Mouse (Mus musculus): Measurements from ENCODE around the gene Gucd1.

GRCm38 (mm10) chr10:75515216-75516037 lies 2.3 kb downstream of the Gucd1 start:
- TF ChIP-seq POLR2A (IDR thresholded peaks at IDR 0.05; ENCODE audit: borderline replicate concordance, control insufficient read depth, low read depth, low read length) (no peak), CTCF (IDR thresholded peaks at IDR 0.05; ENCODE audit: control insufficient read depth, insufficient read depth, low read length) (no peak)
